Mouse (Mus musculus) midbrain, embryonic 14.5 days (tissue): ENCODE measurements at regions not wholly inside any gene's neighbourhood (a gene's known extent, or its start where the extent isn't known, plus 50 kb on each side); places are given as distances from the start of the nearest gene placed in this dataset.
"Not testable (repeated sequence)": the region's sequence is repeated elsewhere in the genome, so short reads cannot be mapped to it uniquely, and the experiment has no call there.

Source experiments
- ATAC-seq: fragments of 200-750 bp; cut with Nextera tagmentation; 2 replicates; pipeline ENCODE4 v1.8.0; 2017; ENCODE audit warnings: moderate number of reproducible peaks, moderate library complexity; ENCODE audit not compliant: low FRiP score, low TSS enrichment
- DNase-seq: peaks from one replicate; pipeline ENCODE4 v3.0.0-alpha.2; 2015
- H3K27ac ChIP-seq: fragments of 300-500 bp; sonication (generic); replicated peaks from 2 replicates; pipeline ENCODE4 v1.5.1; 2014; ENCODE audit warnings: mild to moderate bottlenecking, low read depth, low read length, moderate library complexity
- H3K27me3 ChIP-seq: fragments of 300-500 bp; sonication (generic); 2 replicates; pipeline ENCODE4 v1.6.1; 2014; ENCODE audit warnings: low read length, control low read depth, mixed read lengths; ENCODE audit not compliant: control insufficient read depth, insufficient read depth
- H3K36me3 ChIP-seq: fragments of 300-500 bp; sonication (generic); 2 replicates; pipeline ENCODE4 v1.6.1; 2014; ENCODE audit warnings: low read length, control low read depth; ENCODE audit not compliant: control insufficient read depth, insufficient read depth
- H3K4me1 ChIP-seq: fragments of 300-500 bp; sonication (generic); 2 replicates; pipeline ENCODE4 v1.6.1; 2014; ENCODE audit warnings: mild to moderate bottlenecking, antibody characterized with exemption, low read length, control low read depth; ENCODE audit not compliant: control insufficient read depth, insufficient read depth
- H3K4me2 ChIP-seq: fragments of 300-500 bp; sonication (generic); 2 replicates; pipeline ENCODE4 v1.6.1; 2014; ENCODE audit warnings: mild to moderate bottlenecking, low read length, moderate library complexity
- H3K4me3 ChIP-seq: fragments of 300-500 bp; sonication (generic); replicated peaks from 2 replicates; pipeline ENCODE4 v1.5.1; 2014; ENCODE audit warnings: low read depth, low read length
- H3K9ac ChIP-seq: fragments of 300-500 bp; sonication (generic); replicated peaks from 2 replicates; pipeline ENCODE4 v1.6.1; 2014; ENCODE audit warnings: mild to moderate bottlenecking, low read length, moderate library complexity
- H3K9me3 ChIP-seq: fragments of 300-500 bp; sonication (generic); 2 replicates; pipeline ENCODE4 v1.6.1; 2016; ENCODE audit warnings: low read length, control low read depth, mixed read lengths; ENCODE audit not compliant: control insufficient read depth
- WGBS: fragments of 180-500 bp; shearing (Covaris S2); extraction: QIAGEN DNeasy Blood & Tissue Kit; methylation state at CpG from one replicate; pipeline ENCODE4 v1.1.7; 2014; 5-methylcytosine and 5-hydroxymethylcytosine counted together

DNA sequence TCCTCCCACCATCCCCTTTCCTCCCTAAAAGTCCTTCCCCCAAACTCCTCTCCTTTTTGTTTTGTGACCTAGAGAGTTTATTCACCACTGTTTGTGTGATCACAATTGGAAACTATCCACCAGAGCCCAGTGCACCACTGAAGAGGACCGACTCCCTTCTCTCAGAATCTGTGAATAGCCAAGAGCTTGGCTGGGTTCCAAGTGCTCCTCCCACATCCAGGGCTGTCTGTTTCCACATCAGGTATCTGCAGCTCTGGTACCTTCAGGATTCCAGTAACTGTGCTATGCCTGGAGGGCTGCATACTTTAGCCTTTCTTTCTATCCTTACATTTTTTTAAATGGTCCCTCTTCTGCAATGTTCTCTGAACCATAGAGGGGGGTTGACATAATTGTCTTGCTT, 180.5 kb upstream of the Masp1 start:
- ATAC-seq (no peak), DNase-seq (peak; percentile 35)
- Histone ChIP-seq H3K27ac (no peak overlapping the region), H3K9me3 (no peaks in the 10 kb centered on the region), H3K4me1 (no peaks in the 10 kb centered on the region), H3K27me3 (no peaks in the 10 kb centered on the region), H3K4me3 (no peak overlapping the region), H3K36me3 (no peaks in the 10 kb centered on the region), H3K4me2 (no peak overlapping the region), H3K9ac (no peak overlapping the region)
- 24% methylated on average over 1 of the region's 1 CpGs for WGBS

DNA sequence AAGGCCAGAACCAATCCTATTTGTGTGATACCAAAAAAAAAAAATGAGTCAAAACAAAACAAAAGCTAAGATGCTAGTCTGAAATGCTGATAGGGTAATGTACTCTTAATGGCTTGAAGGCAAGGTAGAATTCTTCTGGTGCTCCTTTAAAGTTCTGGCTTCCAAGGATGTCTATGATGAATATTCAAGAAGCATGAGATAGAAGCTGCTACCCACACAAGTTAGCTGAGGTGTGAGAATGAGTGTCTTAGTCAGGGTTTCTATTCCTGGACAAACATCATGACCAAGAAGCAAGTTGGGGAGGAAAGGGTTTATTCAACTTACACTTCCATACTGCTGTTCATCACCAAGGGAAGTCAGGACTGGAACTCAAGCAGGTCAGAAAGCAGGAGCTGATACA, 173.6 kb upstream of the Masp1 start:
- not testable (repeated sequence) for H3K9ac ChIP-seq, H3K27ac ChIP-seq, H3K4me1 ChIP-seq, DNase-seq, H3K4me2 ChIP-seq, H3K27me3 ChIP-seq, ATAC-seq, H3K4me3 ChIP-seq, H3K9me3 ChIP-seq, H3K36me3 ChIP-seq

DNA sequence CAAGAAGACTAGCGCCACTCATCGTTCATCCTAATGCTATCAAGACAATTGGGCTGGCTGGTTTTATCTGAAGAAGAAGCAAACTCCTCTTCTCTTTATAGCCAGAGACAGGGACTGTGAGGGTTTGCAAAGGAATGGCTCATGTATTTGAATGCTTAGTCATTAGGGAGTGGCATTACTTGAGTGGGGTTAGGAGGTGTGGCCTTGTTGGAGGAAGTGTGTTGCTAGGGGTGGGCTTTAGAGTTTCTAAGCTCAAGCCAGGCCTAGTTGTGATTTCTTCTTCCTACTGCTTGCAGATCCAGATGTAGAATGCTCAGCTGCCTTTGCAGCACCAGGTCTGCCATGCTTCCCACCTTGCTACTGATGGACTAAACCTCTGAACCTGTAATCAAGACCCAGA, 169.4 kb upstream of the Masp1 start:
- 97% methylated on average over 2 of the region's 2 CpGs for WGBS
- Histone ChIP-seq H3K4me3 (no peak overlapping the region), H3K4me2 (no peak overlapping the region)

DNA sequence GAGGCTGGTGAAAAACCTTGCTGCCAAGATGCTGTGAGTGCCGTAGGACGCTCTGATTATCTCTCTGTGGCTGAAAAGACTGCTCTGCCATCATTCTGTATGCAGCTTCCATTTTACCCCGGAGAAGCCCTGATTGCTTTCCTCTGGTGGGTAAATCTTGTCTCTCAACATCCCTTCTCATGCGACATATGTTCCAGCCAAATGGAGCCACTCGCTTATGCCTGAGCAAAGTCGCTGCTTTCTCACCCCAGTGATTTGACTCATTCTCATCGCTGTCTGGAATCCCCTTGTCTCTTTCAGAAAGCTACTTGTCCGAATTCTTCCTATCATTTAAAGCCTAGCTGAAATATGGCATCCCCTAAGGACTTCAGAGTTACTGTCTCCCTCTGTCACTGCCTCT, 166.2 kb upstream of the Masp1 start:
- Histone ChIP-seq H3K4me1 (no peaks in the 10 kb centered on the region), H3K4me3 (no peak overlapping the region), H3K9ac (no peak overlapping the region), H3K27me3 (no peaks in the 10 kb centered on the region), H3K9me3 (no peaks in the 10 kb centered on the region), H3K36me3 (no peaks in the 10 kb centered on the region), H3K4me2 (no peak overlapping the region), H3K27ac (no peak overlapping the region)
- no peak for ATAC-seq
- 77% methylated on average over 8 of the region's 8 CpGs for WGBS
- DNase-seq: no peak

More for the DNA sequence above, 169.4 kb upstream of the Masp1 start:
- H3K36me3 ChIP-seq: no peaks in the 10 kb centered on the region
- H3K9me3 ChIP-seq: no peaks in the 10 kb centered on the region
- no peak for ATAC-seq
- no peaks in the 10 kb centered on the region for H3K4me1 ChIP-seq
- H3K27ac ChIP-seq: no peak overlapping the region
- no peaks in the 10 kb centered on the region for H3K27me3 ChIP-seq
- H3K9ac ChIP-seq: no peak overlapping the region
- no peak for DNase-seq

DNA sequence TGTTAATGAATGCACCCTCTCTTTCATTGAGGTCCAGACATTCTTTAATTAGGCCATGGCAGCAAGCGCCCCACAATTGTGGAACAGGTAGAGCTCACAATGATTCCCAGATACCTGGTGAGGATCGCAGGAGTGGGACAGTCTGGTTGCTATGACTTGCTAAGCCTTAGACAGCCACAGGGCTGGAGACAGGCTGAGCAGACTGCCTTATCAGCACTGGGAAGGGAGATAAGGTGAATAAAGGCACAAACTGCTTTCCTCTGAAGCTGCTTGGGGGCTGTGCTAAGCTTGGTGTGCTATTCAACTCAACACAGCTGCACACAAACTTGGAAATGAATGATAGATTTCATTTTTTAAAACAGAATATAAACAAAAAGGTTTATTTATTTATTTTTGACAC, 159.8 kb upstream of the Masp1 start:
- 68% methylated on average over 2 of the region's 2 CpGs for WGBS
- ATAC-seq: no peak

DNA sequence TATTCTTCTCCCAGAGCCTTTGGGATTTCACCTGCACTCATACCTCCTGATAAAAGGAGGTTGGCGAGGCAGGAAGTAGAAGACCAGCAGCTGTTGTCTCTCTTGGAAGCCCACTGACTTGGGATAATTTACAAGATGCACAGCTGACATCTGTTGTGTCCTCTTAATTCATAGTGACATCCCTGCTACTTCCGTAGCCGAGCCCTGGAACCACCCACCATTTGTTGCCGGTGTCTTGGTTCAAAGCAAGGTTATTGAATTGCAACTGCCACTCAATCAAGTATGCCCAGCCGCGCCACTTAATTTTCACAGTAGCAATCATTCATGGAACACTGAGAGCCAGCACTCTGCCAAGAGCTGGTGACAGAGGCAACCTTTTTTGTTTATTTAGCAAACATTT, 151.8 kb upstream of the Masp1 start:
- no peaks in the 10 kb centered on the region for H3K9me3 ChIP-seq
- H3K9ac ChIP-seq: no peak overlapping the region
- no peak overlapping the region for H3K4me3 ChIP-seq
- 35% methylated on average over 6 of the region's 6 CpGs for WGBS
- no peaks in the 10 kb centered on the region for H3K27me3 ChIP-seq
- ATAC-seq (no peak), DNase-seq (no peak)
- no peak overlapping the region for H3K4me2 ChIP-seq
- no peaks in the 10 kb centered on the region for H3K36me3 ChIP-seq
- no peak overlapping the region for H3K27ac ChIP-seq
- H3K4me1 ChIP-seq: no peaks in the 10 kb centered on the region

More for the DNA sequence above, 159.8 kb upstream of the Masp1 start:
- Histone ChIP-seq H3K4me3 (no peak overlapping the region), H3K27me3 (no peaks in the 10 kb centered on the region), H3K36me3 (no peaks in the 10 kb centered on the region), H3K27ac (no peak overlapping the region), H3K9ac (no peak overlapping the region), H3K4me1 (0 out of 2 replicates have a peak, but pooled peaks cover 3% of the 10 kb centered on the region), H3K4me2 (no peak overlapping the region), H3K9me3 (no peaks in the 10 kb centered on the region)
- peak; percentile 13 for DNase-seq

DNA sequence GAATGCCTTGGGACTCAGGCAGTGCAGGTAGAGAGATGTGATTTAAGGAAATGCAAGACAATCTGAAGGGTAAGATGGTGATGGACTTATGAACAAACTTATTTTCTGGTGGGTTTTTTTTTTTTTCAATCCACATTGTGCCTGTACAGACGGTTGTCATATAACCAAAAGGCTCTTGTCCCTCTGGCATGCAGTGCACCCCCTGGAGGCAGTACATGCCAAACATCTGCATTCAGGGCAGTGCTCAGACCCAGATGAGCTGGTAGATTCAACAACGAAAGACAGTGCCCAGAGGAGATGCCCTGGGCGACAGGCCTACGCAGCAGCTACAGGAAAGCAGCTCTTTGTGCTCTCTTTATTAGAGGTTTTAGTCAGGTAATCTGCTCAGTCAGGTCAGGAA, 149.5 kb upstream of the Masp1 start:
- Histone ChIP-seq H3K9me3 (no peaks in the 10 kb centered on the region), H3K27me3 (no peaks in the 10 kb centered on the region), H3K27ac (no peak overlapping the region), H3K4me3 (no peak overlapping the region), H3K4me1 (no peaks in the 10 kb centered on the region), H3K4me2 (no peak overlapping the region), H3K9ac (no peak overlapping the region), H3K36me3 (no peaks in the 10 kb centered on the region)
- ATAC-seq: no peak
- 64% methylated on average over 4 of the region's 4 CpGs for WGBS
- DNase-seq: peak; percentile 12

DNA sequence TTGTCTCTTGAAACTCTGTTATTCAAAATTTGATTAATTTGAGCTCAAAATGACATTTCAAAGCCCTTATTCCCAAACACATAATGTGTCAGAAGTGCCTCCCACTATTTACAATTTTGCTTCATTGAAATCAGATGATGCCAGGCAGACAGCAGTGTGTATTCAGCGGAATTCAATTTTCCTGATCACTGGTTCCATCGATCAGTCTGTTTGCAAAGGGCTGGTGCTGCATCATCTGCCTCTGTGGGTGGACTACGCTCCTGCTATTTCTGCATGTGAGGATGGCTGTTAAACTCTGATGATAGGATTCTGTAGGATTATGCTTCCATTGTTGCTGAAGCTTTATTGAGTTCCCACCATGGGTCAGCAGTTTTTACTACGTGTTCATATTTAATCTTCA, 149.0 kb upstream of the Masp1 start:
- DNase-seq: peak; percentile 19
- Histone ChIP-seq H3K4me2 (no peak overlapping the region), H3K4me1 (no peaks in the 10 kb centered on the region), H3K27ac (no peak overlapping the region), H3K36me3 (no peaks in the 10 kb centered on the region), H3K4me3 (no peak overlapping the region), H3K9me3 (no peaks in the 10 kb centered on the region), H3K9ac (no peak overlapping the region), H3K27me3 (no peaks in the 10 kb centered on the region)
- WGBS: 73% methylated on average over 4 of the region's 4 CpGs
- ATAC-seq: no peak
